Mouse (Mus musculus): Measurements from ENCODE around the gene Olfr247. TPM values are rescaled to one million over a fixed set of nuclear protein-coding genes. Genes with fewer than 3 reads are reported as not detected.

The Olfr247 gene
- polyA plus RNA-seq, 1 experiment from 2014 or later, result not detected

GRCm38 (mm10) chr10:129949000-129949399, 26.9 kb downstream of the Olfr247 start, which contains the start of gene Olfr818:
Olfr818 (minus strand) TSS chr10:129949100.
- H3K27ac ChIP-seq (ENCODE audit: low read depth, low read length), result no peak within 1 kb of the TSS
- 93% methylated on average over 2 of the region's 2 CpGs for WGBS
- H3K4me1 ChIP-seq (replicated peaks; ENCODE audit: control insufficient read depth, insufficient read depth, low read length), result no peaks in the 10 kb centered on the region
- no peak for DNase-seq (ENCODE audit: low spot score)
- H3K4me3 ChIP-seq (ENCODE audit: low read depth, low read length), result no peak within 1 kb of the TSS
- ATAC-seq (ENCODE audit: low FRiP score), result no peak
- H3K9ac ChIP-seq (ENCODE audit: low read depth, low read length), result no peak within 1 kb of the TSS
- no peak within 1 kb of the TSS for H3K4me2 ChIP-seq (replicated peaks; ENCODE audit: low read depth, low read length)
- H3K27me3 ChIP-seq (ENCODE audit: control insufficient read depth, insufficient read depth, low read length), result no peaks in the 10 kb centered on the region
- no peaks in the 10 kb centered on the region for H3K36me3 ChIP-seq (ENCODE audit: control insufficient read depth, insufficient read depth, low read length)
- no peaks in the 10 kb centered on the region for H3K9me3 ChIP-seq (ENCODE audit: control insufficient read depth, low read length)

Other genes starting within 250 kb of the Olfr247 start
- not detected in 2 replicates for gene Olfr805, start 246.8 kb downstream of the Olfr247 start, polyA plus RNA-seq (2014; fragmentation: Nextera tagmentation; extraction: Ambion mirVana)
- gene Olfr806, start 234.2 kb downstream of the Olfr247 start, polyA plus RNA-seq (2014; fragmentation: Nextera tagmentation; extraction: Ambion mirVana), result not detected in 2 replicates
- gene Olfr807, start 218.3 kb downstream of the Olfr247 start, polyA plus RNA-seq (2014; fragmentation: Nextera tagmentation; extraction: Ambion mirVana), result not detected in 2 replicates
- not detected in 2 replicates for gene Olfr808, start 210.7 kb downstream of the Olfr247 start, polyA plus RNA-seq (2014; fragmentation: Nextera tagmentation; extraction: Ambion mirVana)
- gene Olfr809, start 201.5 kb downstream of the Olfr247 start, polyA plus RNA-seq (2014; fragmentation: Nextera tagmentation; extraction: Ambion mirVana), result not detected in 2 replicates
- not detected in 2 replicates for gene Olfr810, start 181.2 kb downstream of the Olfr247 start, polyA plus RNA-seq (2014; fragmentation: Nextera tagmentation; extraction: Ambion mirVana)
- gene Olfr811, start 171.7 kb downstream of the Olfr247 start, polyA plus RNA-seq (2014; fragmentation: Nextera tagmentation; extraction: Ambion mirVana), result not detected in 2 replicates
- gene Olfr812, start 130.0 kb downstream of the Olfr247 start, polyA plus RNA-seq (2014; fragmentation: Nextera tagmentation; extraction: Ambion mirVana), result not detected in 2 replicates
- gene Olfr813, start 120.8 kb downstream of the Olfr247 start, polyA plus RNA-seq (2014; fragmentation: Nextera tagmentation; extraction: Ambion mirVana), result not detected in 2 replicates
- gene Olfr814, start 96.3 kb downstream of the Olfr247 start, polyA plus RNA-seq (2014; fragmentation: Nextera tagmentation; extraction: Ambion mirVana), result not detected in 2 replicates
- gene Olfr815, start 70.3 kb downstream of the Olfr247 start, polyA plus RNA-seq (2014; fragmentation: Nextera tagmentation; extraction: Ambion mirVana), result not detected in 2 replicates
- not detected in 2 replicates for gene Olfr816, start 60.5 kb downstream of the Olfr247 start, polyA plus RNA-seq (2014; fragmentation: Nextera tagmentation; extraction: Ambion mirVana)
- gene Olfr818, start 27.0 kb downstream of the Olfr247 start, polyA plus RNA-seq (2014; fragmentation: Nextera tagmentation; extraction: Ambion mirVana), result not detected in 2 replicates
- gene Olfr819, start 8.9 kb downstream of the Olfr247 start, polyA plus RNA-seq (2014; fragmentation: Nextera tagmentation; extraction: Ambion mirVana), result not detected in 2 replicates
- gene Gm10310, start 8.9 kb upstream of the Olfr247 start, polyA plus RNA-seq (2014; fragmentation: Nextera tagmentation; extraction: Ambion mirVana), result not detected in 2 replicates
- not detected in 2 replicates for gene Olfr820, start 36.5 kb upstream of the Olfr247 start, polyA plus RNA-seq (2014; fragmentation: Nextera tagmentation; extraction: Ambion mirVana)
- not detected in 2 replicates for gene Olfr821, start 54.2 kb upstream of the Olfr247 start, polyA plus RNA-seq (2014; fragmentation: Nextera tagmentation; extraction: Ambion mirVana)
- gene Olfr822, start 95.1 kb upstream of the Olfr247 start, polyA plus RNA-seq (2014; fragmentation: Nextera tagmentation; extraction: Ambion mirVana), result not detected in 2 replicates
- gene Olfr823, start 139.2 kb upstream of the Olfr247 start, polyA plus RNA-seq (2014; fragmentation: Nextera tagmentation; extraction: Ambion mirVana), result not detected in 2 replicates
- gene Olfr824, start 153.9 kb upstream of the Olfr247 start, polyA plus RNA-seq (2014; fragmentation: Nextera tagmentation; extraction: Ambion mirVana), result not detected in 2 replicates
- not detected in 2 replicates for gene Olfr825, start 190.6 kb upstream of the Olfr247 start, polyA plus RNA-seq (2014; fragmentation: Nextera tagmentation; extraction: Ambion mirVana)
- gene Olfr826, start 208.0 kb upstream of the Olfr247 start, polyA plus RNA-seq (2014; fragmentation: Nextera tagmentation; extraction: Ambion mirVana), result not detected in 2 replicates
- not detected in 2 replicates for gene Olfr827, start 238.3 kb upstream of the Olfr247 start, polyA plus RNA-seq (2014; fragmentation: Nextera tagmentation; extraction: Ambion mirVana)

Data from hindbrain, embryonic 11.5 days (tissue).